Mouse (Mus musculus) limb, embryonic 13.5 days (tissue): ENCODE measurements around the gene Cfap161. TPM values are rescaled to one million over a fixed set of nuclear protein-coding genes. Genes with fewer than 3 reads are reported as not detected.

Experiments
- ATAC-seq: fragments of 200-750 bp; cut with Nextera tagmentation; 2 replicates; pipeline ENCODE4 v1.8.0; 2017; ENCODE audit warnings: low read depth, moderate number of reproducible peaks, moderate TSS enrichment; ENCODE audit not compliant: low FRiP score
- H3K27ac ChIP-seq: fragments of 300-500 bp; sonication (generic); 2 replicates; pipeline ENCODE4 v1.5.1; 2015; ENCODE audit warnings: inconsistent platforms, mild to moderate bottlenecking, moderate library complexity
- H3K27me3 ChIP-seq: fragments of 300-500 bp; sonication (generic); 2 replicates; pipeline ENCODE4 v1.6.1; 2015; ENCODE audit warnings: mild to moderate bottlenecking, inconsistent platforms
- H3K36me3 ChIP-seq: fragments of 300-500 bp; sonication (generic); 2 replicates; pipeline ENCODE4 v1.6.1; 2015; ENCODE audit warnings: inconsistent platforms, mild to moderate bottlenecking, moderate library complexity
- H3K4me1 ChIP-seq: fragments of 300-500 bp; sonication (generic); 2 replicates; pipeline ENCODE4 v1.6.1; 2015; ENCODE audit warnings: inconsistent platforms
- H3K4me2 ChIP-seq: fragments of 300-500 bp; sonication (generic); replicated peaks from 2 replicates; pipeline ENCODE4 v1.6.1; 2015; ENCODE audit warnings: inconsistent platforms, mild to moderate bottlenecking, moderate library complexity
- H3K4me3 ChIP-seq: fragments of 300-500 bp; sonication (generic); 2 replicates; pipeline ENCODE4 v1.5.1; 2015; ENCODE audit warnings: moderate library complexity, mild to moderate bottlenecking, inconsistent platforms
- H3K9ac ChIP-seq: fragments of 300-500 bp; sonication (generic); 2 replicates; pipeline ENCODE4 v1.6.1; 2015; ENCODE audit warnings: mild to moderate bottlenecking, inconsistent platforms
- H3K9me3 ChIP-seq: fragments of 300-500 bp; sonication (generic); 2 replicates; pipeline ENCODE4 v1.6.1; 2016; ENCODE audit warnings: inconsistent platforms
- WGBS: fragments of 180-500 bp; shearing (Covaris S2); methylation state at CpG from one replicate; pipeline ENCODE4 v1.1.7; 2015; 5-methylcytosine and 5-hydroxymethylcytosine counted together
- polyA plus RNA-seq: library from polyadenylated mRNA; unstranded; fragments of >200 nt; fragmentation: Nextera tagmentation; extraction: Ambion mirVana; gene quantifications from 2 replicates; pipeline ENCODE4 v1.2.1, GENCODE M21; 2015

The Cfap161 gene
- polyA plus RNA-seq, 1 experiment from 2014 or later: 0.52 TPM

- no peak overlapping the region for H3K4me2 ChIP-seq
Measured at GRCm38 (mm10) chr7:83736341-83737115, 58.2 kb downstream of the Cfap161 start.

GRCm38 (mm10) chr7:83735108-83735781, 59.4 kb downstream of the Cfap161 start:
- Histone ChIP-seq H3K27me3 (no peaks in the 10 kb centered on the region), H3K4me2 (no peak overlapping the region), H3K36me3 (no peaks in the 10 kb centered on the region), H3K9ac (no peak overlapping the region), H3K9me3 (no peaks in the 10 kb centered on the region), H3K27ac (no peak overlapping the region), H3K4me3 (no peak overlapping the region), H3K4me1 (peaks cover 33% of the 10 kb centered on the region)
- no peak for ATAC-seq
- 87% methylated on average over 7 of the region's 7 CpGs for WGBS

More at GRCm38 (mm10) chr7:83736341-83737115, 58.2 kb downstream of the Cfap161 start:
- H3K36me3 ChIP-seq: no peaks in the 10 kb centered on the region
- ATAC-seq: no peak
- H3K27me3 ChIP-seq: no peaks in the 10 kb centered on the region
- no peak overlapping the region for H3K9ac ChIP-seq
- H3K27ac ChIP-seq: no peak overlapping the region
- no peaks in the 10 kb centered on the region for H3K9me3 ChIP-seq
- peaks cover 39% of the 10 kb centered on the region for H3K4me1 ChIP-seq
- H3K4me3 ChIP-seq: no peak overlapping the region
- WGBS: 86% methylated on average over 6 of the region's 6 CpGs

GRCm38 (mm10) chr7:83734671-83735082, 60.0 kb downstream of the Cfap161 start:
- no peaks in the 10 kb centered on the region for H3K27me3 ChIP-seq
- no peak overlapping the region for H3K4me2 ChIP-seq
- H3K4me1 ChIP-seq: peaks cover 27% of the 10 kb centered on the region
- H3K9me3 ChIP-seq: no peaks in the 10 kb centered on the region
- ATAC-seq: no peak
- no peak overlapping the region for H3K27ac ChIP-seq
- no peak overlapping the region for H3K9ac ChIP-seq
- no peaks in the 10 kb centered on the region for H3K36me3 ChIP-seq
- H3K4me3 ChIP-seq: no peak overlapping the region
- 73% methylated on average over 6 of the region's 6 CpGs for WGBS

- Histone ChIP-seq H3K4me1 (peaks cover 23% of the 10 kb centered on the region), H3K27me3 (no peaks in the 10 kb centered on the region), H3K9me3 (no peaks in the 10 kb centered on the region), H3K9ac (no peak overlapping the region), H3K4me2 (no peak overlapping the region), H3K4me3 (no peak overlapping the region), H3K27ac (no peak overlapping the region), H3K36me3 (no peaks in the 10 kb centered on the region)
- 85% methylated on average over 3 of the region's 3 CpGs for WGBS
- no peak for ATAC-seq
Measured at GRCm38 (mm10) chr7:83734246-83734645, 60.4 kb downstream of the Cfap161 start.

- Histone ChIP-seq H3K9me3 (no peaks in the 10 kb centered on the region), H3K4me1 (peaks cover 9% of the 10 kb centered on the region), H3K27ac (no peak overlapping the region), H3K36me3 (no peaks in the 10 kb centered on the region), H3K4me3 (no peak overlapping the region), H3K4me2 (no peak overlapping the region), H3K9ac (no peak overlapping the region), H3K27me3 (no peaks in the 10 kb centered on the region)
- WGBS: 86% methylated on average over 3 of the region's 3 CpGs
- ATAC-seq: no peak
Measured at GRCm38 (mm10) chr7:83732781-83733180, 61.9 kb downstream of the Cfap161 start.

- WGBS: 89% methylated on average over 15 of the region's 15 CpGs
- H3K27me3 ChIP-seq: no peaks in the 10 kb centered on the region
- H3K9me3 ChIP-seq: no peaks in the 10 kb centered on the region
Measured at GRCm38 (mm10) chr7:83731961-83732666, 62.6 kb downstream of the Cfap161 start.

GRCm38 (mm10) chr7:83731297-83731696, 63.4 kb downstream of the Cfap161 start:
- H3K4me1 ChIP-seq: peaks cover 12% of the 10 kb centered on the region
- no peak overlapping the region for H3K9ac ChIP-seq
- ATAC-seq: no peak
- no peaks in the 10 kb centered on the region for H3K27me3 ChIP-seq
- 76% methylated on average over 6 of the region's 6 CpGs for WGBS
- H3K9me3 ChIP-seq: no peaks in the 10 kb centered on the region
- no peak overlapping the region for H3K27ac ChIP-seq
- H3K4me3 ChIP-seq: no peak overlapping the region
- H3K36me3 ChIP-seq: no peaks in the 10 kb centered on the region
- no peak overlapping the region for H3K4me2 ChIP-seq

More at GRCm38 (mm10) chr7:83731961-83732666, 62.6 kb downstream of the Cfap161 start:
- Histone ChIP-seq H3K4me3 (no peak overlapping the region), H3K27ac (no peak overlapping the region), H3K4me1 (peaks cover 6% of the 10 kb centered on the region; the same call in 1 of the 2 replicates), H3K36me3 (no peaks in the 10 kb centered on the region), H3K9ac (no peak overlapping the region), H3K4me2 (no peak overlapping the region)
- no peak for ATAC-seq

GRCm38 (mm10) chr7:83726936-83727632, 67.6 kb downstream of the Cfap161 start:
- Histone ChIP-seq H3K4me3 (no peak overlapping the region), H3K27ac (no peak overlapping the region), H3K36me3 (no peaks in the 10 kb centered on the region), H3K4me1 (peaks cover 20% of the 10 kb centered on the region), H3K4me2 (no peak overlapping the region), H3K9me3 (no peaks in the 10 kb centered on the region), H3K27me3 (no peaks in the 10 kb centered on the region), H3K9ac (no peak overlapping the region)
- 46% methylated on average over 5 of the region's 5 CpGs for WGBS
- no peak for ATAC-seq

- no peak overlapping the region for H3K9ac ChIP-seq
- no peak overlapping the region for H3K4me3 ChIP-seq
- H3K4me1 ChIP-seq: peaks cover 20% of the 10 kb centered on the region
- no peak for ATAC-seq
- H3K36me3 ChIP-seq: no peaks in the 10 kb centered on the region
- H3K27ac ChIP-seq: peak overlapping the region; percentile 10; the same call in 1 of the 2 replicates
- H3K27me3 ChIP-seq: no peaks in the 10 kb centered on the region
- no peaks in the 10 kb centered on the region for H3K9me3 ChIP-seq
- no peak overlapping the region for H3K4me2 ChIP-seq
Measured at GRCm38 (mm10) chr7:83725801-83726200, 68.9 kb downstream of the Cfap161 start.

GRCm38 (mm10) chr7:83724541-83724940, 70.1 kb downstream of the Cfap161 start:
- Histone ChIP-seq H3K4me3 (no peak overlapping the region), H3K27ac (no peak overlapping the region), H3K4me1 (peaks cover 20% of the 10 kb centered on the region), H3K9ac (no peak overlapping the region), H3K9me3 (no peaks in the 10 kb centered on the region), H3K4me2 (no peak overlapping the region), H3K36me3 (no peaks in the 10 kb centered on the region), H3K27me3 (no peaks in the 10 kb centered on the region)
- ATAC-seq: no peak
- 66% methylated on average over 2 of the region's 2 CpGs for WGBS
